Mouse (Mus musculus): ENCODE measurements around the gene Fam229a. TPM values are rescaled to one million over a fixed set of nuclear protein-coding genes. Genes with fewer than 3 reads are reported as not detected.

Gene Fam229a
- polyA plus RNA-seq, 1 experiment from 2014 or later = 0.28 TPM

DNA sequence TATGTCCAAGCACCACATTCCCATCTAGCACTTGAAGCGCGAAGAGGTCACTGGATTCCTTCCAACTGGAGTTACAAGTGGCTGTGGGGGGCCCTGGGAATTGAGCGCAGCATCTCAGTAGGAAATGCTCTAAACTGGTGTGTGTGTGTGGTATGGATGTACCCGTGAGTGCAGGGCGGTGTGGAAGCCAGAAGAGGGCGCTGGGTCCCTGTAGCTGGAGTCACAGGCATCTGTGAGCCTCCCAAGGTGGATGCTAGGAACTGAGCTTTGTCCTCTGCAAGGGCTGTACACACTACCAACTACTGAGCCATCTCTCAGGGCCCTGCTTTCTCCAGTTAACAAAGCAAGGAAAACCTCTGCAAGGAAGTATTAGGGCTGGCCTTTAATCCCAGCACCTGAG, 49.0 kb downstream of the Fam229a start:
- Histone ChIP-seq H3K4me3 (replicated peaks) (no peak overlapping the region), H3K4me1 (replicated peaks) (peaks cover 47% of the 10 kb centered on the region)

More for the DNA sequence above, 49.0 kb downstream of the Fam229a start:
- Histone ChIP-seq H3K36me3 (replicated peaks) (peaks cover 33% of the 10 kb centered on the region), H3K27me3 (no peaks in the 10 kb centered on the region), H3K4me2 (no peak overlapping the region), H3K27ac (replicated peaks) (no peak overlapping the region), H3K9ac (no peak overlapping the region), H3K9me3 (replicated peaks) (no peaks in the 10 kb centered on the region)
- 82% methylated on average over 6 of the region's 6 CpGs for WGBS (ENCODE audit: insufficient replicate concordance)
- ATAC-seq (ENCODE audit: insufficient read depth) = no peak

Other genes starting within 250 kb of the Fam229a start
- gene C77080, start 229.8 kb upstream of the Fam229a start, polyA plus RNA-seq (2015; fragmentation: Nextera tagmentation; extraction: Ambion mirVana) = 1.1 and 1.6 TPM in 2 replicates
- 0.21 and 0.35 TPM in 2 replicates for gene Sync, start 203.6 kb upstream of the Fam229a start, polyA plus RNA-seq (2015; fragmentation: Nextera tagmentation; extraction: Ambion mirVana)
- 222 and 261 TPM in 2 replicates for gene Rbbp4, start 155.8 kb upstream of the Fam229a start, polyA plus RNA-seq (2015; fragmentation: Nextera tagmentation; extraction: Ambion mirVana)
- gene Zbtb8os, start 155.5 kb upstream of the Fam229a start, polyA plus RNA-seq (2015; fragmentation: Nextera tagmentation; extraction: Ambion mirVana) = 23.5 and 23.8 TPM in 2 replicates
- gene Zbtb8a, start 113.1 kb upstream of the Fam229a start, polyA plus RNA-seq (2015; fragmentation: Nextera tagmentation; extraction: Ambion mirVana) = 2.3 TPM in 2 replicates
- gene Zbtb8b, start 50.3 kb upstream of the Fam229a start, polyA plus RNA-seq (2015; fragmentation: Nextera tagmentation; extraction: Ambion mirVana) = 0.79 and 1.2 TPM in 2 replicates
- gene Bsdc1, start 29.6 kb upstream of the Fam229a start, polyA plus RNA-seq (2015; fragmentation: Nextera tagmentation; extraction: Ambion mirVana) = 71.8 and 82.6 TPM in 2 replicates
- gene Tssk3, start 168 bp upstream of the Fam229a start, polyA plus RNA-seq (2015; fragmentation: Nextera tagmentation; extraction: Ambion mirVana) = 0.09 and 0.12 TPM in 2 replicates
- 51.3 and 52.7 TPM in 2 replicates for gene Marcksl1, start 22.4 kb downstream of the Fam229a start, polyA plus RNA-seq (2015; fragmentation: Nextera tagmentation; extraction: Ambion mirVana)
- 98.9 and 100 TPM in 2 replicates for gene Hdac1, start 51.5 kb downstream of the Fam229a start, polyA plus RNA-seq (2015; fragmentation: Nextera tagmentation; extraction: Ambion mirVana)
- gene Lck, start 82.5 kb downstream of the Fam229a start, polyA plus RNA-seq (2015; fragmentation: Nextera tagmentation; extraction: Ambion mirVana) = 2.4 and 3.3 TPM in 2 replicates
- gene Fam167b, start 87.4 kb downstream of the Fam229a start, polyA plus RNA-seq (2015; fragmentation: Nextera tagmentation; extraction: Ambion mirVana) = 6.7 and 7.2 TPM in 2 replicates
- gene Eif3i, start 109.5 kb downstream of the Fam229a start, polyA plus RNA-seq (2015; fragmentation: Nextera tagmentation; extraction: Ambion mirVana) = 156 and 159 TPM in 2 replicates
- gene Tmem234, start 109.5 kb downstream of the Fam229a start, polyA plus RNA-seq (2015; fragmentation: Nextera tagmentation; extraction: Ambion mirVana) = 113 and 115 TPM in 2 replicates
- 0.70 and 0.86 TPM in 2 replicates for gene Dcdc2b, start 123.1 kb downstream of the Fam229a start, polyA plus RNA-seq (2015; fragmentation: Nextera tagmentation; extraction: Ambion mirVana)
- gene Iqcc, start 127.9 kb downstream of the Fam229a start, polyA plus RNA-seq (2015; fragmentation: Nextera tagmentation; extraction: Ambion mirVana) = 7.3 and 9.5 TPM in 2 replicates
- gene Ccdc28b, start 132.8 kb downstream of the Fam229a start, polyA plus RNA-seq (2015; fragmentation: Nextera tagmentation; extraction: Ambion mirVana) = 10.3 and 12.2 TPM in 2 replicates
- 23.0 and 26.7 TPM in 2 replicates for gene Txlna, start 149.9 kb downstream of the Fam229a start, polyA plus RNA-seq (2015; fragmentation: Nextera tagmentation; extraction: Ambion mirVana)
- 6.0 and 6.8 TPM in 2 replicates for gene Kpna6, start 181.6 kb downstream of the Fam229a start, polyA plus RNA-seq (2015; fragmentation: Nextera tagmentation; extraction: Ambion mirVana)
- 2.5 and 3.5 TPM in 2 replicates for gene Tmem39b, start 205.6 kb downstream of the Fam229a start, polyA plus RNA-seq (2015; fragmentation: Nextera tagmentation; extraction: Ambion mirVana)

Measured in liver, embryonic 15.5 days (tissue).